Mouse (Mus musculus): Measurements from ENCODE around the gene Cyba. TPM values are rescaled to one million over a fixed set of nuclear protein-coding genes. Genes with fewer than 3 reads are reported as not detected.

Cyba gene
- total and polyA plus RNA-seq, 3 experiments: 450 to 1,119 (median 848) TPM

DNA sequence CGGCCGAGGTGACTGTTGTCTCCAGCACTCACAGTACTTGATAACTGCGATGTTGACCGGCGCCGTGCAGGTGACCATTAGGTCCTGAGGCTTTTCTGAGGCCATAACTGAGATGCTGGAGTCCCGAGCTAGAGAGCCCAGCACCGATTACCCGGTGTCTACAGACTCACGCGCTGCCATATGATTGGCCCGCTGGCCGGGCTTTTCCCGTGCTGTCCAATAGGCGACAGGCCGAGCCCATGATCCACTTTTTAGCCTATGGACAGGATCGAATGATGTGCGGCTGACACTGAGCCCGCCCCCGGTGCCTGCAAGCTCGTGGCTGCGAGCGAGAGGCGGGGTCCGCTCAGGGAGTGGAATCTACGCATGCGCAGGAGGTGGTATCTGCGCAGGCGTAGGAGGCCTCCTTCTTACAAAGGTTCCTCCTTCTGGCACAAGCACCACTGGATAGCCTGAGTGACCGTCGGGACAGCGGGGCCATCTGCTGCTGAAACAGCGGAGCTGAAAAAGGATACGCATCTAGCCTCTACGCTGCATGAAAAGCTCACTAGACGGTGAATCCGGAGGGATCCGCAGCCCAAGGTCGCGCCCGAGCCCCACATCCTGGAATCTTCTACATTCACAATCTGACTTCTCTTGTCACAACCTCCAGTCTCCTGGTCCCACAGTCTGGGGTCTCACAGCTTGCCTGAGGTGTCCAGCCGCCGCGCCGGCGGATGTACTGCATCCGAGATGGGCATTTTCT, 10.7 kb upstream of the Cyba start, which contains the start of gene Mvd (continued):
- TF ChIP-seq CHD2 (IDR thresholded peaks at IDR 0.05; ENCODE audit: low read length) (0 out of 2 replicates have a peak, but pooled peaks have one; percentile 33), BHLHE40 (IDR thresholded peaks at IDR 0.05; ENCODE audit: low read depth, low read length) (0 out of 2 replicates have a peak, but pooled peaks have one; percentile 4), RCOR1 (conservative IDR thresholded peaks at IDR 0.05; ENCODE audit: low read depth, low read length) (no peak), ZNF384 (IDR thresholded peaks at IDR 0.05; ENCODE audit: low read depth, low read length) (no peak), JUND (conservative IDR thresholded peaks at IDR 0.05; ENCODE audit: low read depth, low read length) (no peak), POLR2AphosphoS2 (IDR thresholded peaks at IDR 0.05; ENCODE audit: low read depth, low read length) (peak; percentile 89), POLR2A (IDR thresholded peaks at IDR 0.05; ENCODE audit: low read depth, low read length) (peak; percentile 93), ETS1 (conservative IDR thresholded peaks at IDR 0.05; ENCODE audit: low read depth, low read length) (no peak; the same call in 1 of the 2 replicates), MAFK (IDR thresholded peaks at IDR 0.05; ENCODE audit: insufficient replicate concordance, low read length) (no peak)

- no peak for DNase-seq (ENCODE audit: extremely low read depth)
- H3K4me1 ChIP-seq (ENCODE audit: control insufficient read depth in 1 of 2, insufficient read depth in 2 of 2): peaks cover 4 to 43% of the 10 kb centered on the region in 2 experiments; a peak in 3 of 4 replicates
- peaks cover 4% of the 10 kb centered on the region for H3K9me3 ChIP-seq (replicated peaks; ENCODE audit: low read length)
- H3K4me2 ChIP-seq (ENCODE audit: insufficient read depth, low read depth, poor library complexity, severe bottlenecking): peak overlapping the region; percentile 89
- dilution Hi-C loops (cut with MboI; ENCODE audit: extremely low pct_ligation_motif_present, extremely low pct_unique_long_range_greater_than_20kb, low sequenced_read_pairs): no loop called here
- H3K27me3 ChIP-seq (replicated peaks): no peaks in the 10 kb centered on the region
- peak overlapping the region; percentile 74 to 81 (median 75) for H3K4me3 ChIP-seq (replicated peaks in 1 of 3; ENCODE audit: low read depth in 2 of 3, low read length in 2 of 3, poor library complexity in 1 of 3)
- in situ Hi-C loops (cut with MboI; ENCODE audit: low pct_ligation_motif_present, low pct_unique_long_range_greater_than_20kb, low sequenced_read_pairs): loop anchor here (25.0 kb wide), 1 partner anchor 855 kb away; the partner anchor contains the start of genes Fbxo31 and Map1lc3b
- peaks cover 21 to 37% of the 10 kb centered on the region in 2 experiments for H3K36me3 ChIP-seq (replicated peaks in 1 of 2; ENCODE audit: control insufficient read depth in 1 of 2, insufficient read depth in 1 of 2, low read length in 1 of 2)
- no peak overlapping the region for H3K27ac ChIP-seq (ENCODE audit: insufficient read depth, low read depth)
- TF ChIP-seq CHD1 (IDR thresholded peaks at IDR 0.05; ENCODE audit: low read depth, low read length) (no peak), KAT2A (IDR thresholded peaks at IDR 0.05; ENCODE audit: insufficient replicate concordance, low read length) (no peak), MAX (IDR thresholded peaks at IDR 0.05; ENCODE audit: low read length) (no peak), MYC (IDR thresholded peaks at IDR 0.05; ENCODE audit: low read depth, low read length) (no peak), CTCF (conservative IDR thresholded peaks at IDR 0.05 in 1 of 2, IDR thresholded peaks at IDR 0.05 in 1 of 2; ENCODE audit: low read depth in 2 of 2, low read length in 2 of 2) (no peak), RAD21 (IDR thresholded peaks at IDR 0.05; ENCODE audit: low read depth, low read length) (no peak), POLR2AphosphoS2 (IDR thresholded peaks at IDR 0.05; ENCODE audit: low read depth, low read length) (no peak)
- H3K9ac ChIP-seq (ENCODE audit: insufficient read depth, low read depth): peak overlapping the region; percentile 61
- H3K79me2 ChIP-seq (replicated peaks; ENCODE audit: control insufficient read depth, extremely low read depth, insufficient read depth, poor library complexity, severe bottlenecking): no peaks in the 10 kb centered on the region
Observed at GRCm38 (mm10) chr8:122442781-122443180, 10.1 kb upstream of the Cyba start.

DNA sequence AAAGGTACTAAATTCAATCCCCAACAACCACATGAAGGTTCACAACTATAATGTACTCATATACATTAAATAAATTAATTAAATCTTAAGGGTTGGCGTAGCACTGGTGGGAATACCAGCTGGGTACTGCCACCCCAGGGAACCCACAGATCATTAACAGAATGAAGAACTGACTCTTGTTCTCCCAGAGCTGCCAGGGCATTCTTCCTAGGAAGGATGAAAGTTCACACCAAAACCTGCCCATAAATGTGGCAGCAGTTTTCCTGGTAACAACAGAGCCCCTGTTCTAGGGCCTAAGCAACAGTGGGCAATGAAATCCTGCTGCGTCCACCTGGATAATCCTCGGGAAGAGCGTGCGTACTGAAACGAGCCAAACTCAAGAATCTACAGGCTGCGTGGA, 9.6 kb upstream of the Cyba start:
- dilution Hi-C loops (cut with MboI; ENCODE audit: extremely low pct_ligation_motif_present, extremely low pct_unique_long_range_greater_than_20kb, low sequenced_read_pairs) (no loop called here), in situ Hi-C loops (cut with MboI; ENCODE audit: low pct_ligation_motif_present, low pct_unique_long_range_greater_than_20kb, low sequenced_read_pairs) (loop anchor here (25.0 kb wide), 1 partner anchor 855 kb away; the partner anchor contains the start of genes Fbxo31 and Map1lc3b)
- no peaks in the 10 kb centered on the region for H3K79me2 ChIP-seq (replicated peaks; ENCODE audit: control insufficient read depth, extremely low read depth, insufficient read depth, poor library complexity, severe bottlenecking)
- peaks cover 4 to 47% of the 10 kb centered on the region in 2 experiments; a peak in 3 of 4 replicates for H3K4me1 ChIP-seq (ENCODE audit: control insufficient read depth in 1 of 2, insufficient read depth in 2 of 2)
- TF ChIP-seq POLR2A (IDR thresholded peaks at IDR 0.05; ENCODE audit: low read depth, low read length) (no peak), SIN3A (IDR thresholded peaks at IDR 0.05; ENCODE audit: low read length) (no peak), MAX (IDR thresholded peaks at IDR 0.05; ENCODE audit: low read length) (no peak), KAT2A (IDR thresholded peaks at IDR 0.05; ENCODE audit: insufficient replicate concordance, low read length) (no peak), GABPA (IDR thresholded peaks at IDR 0.05; ENCODE audit: insufficient replicate concordance, low read depth, low read length) (no peak)
- peak overlapping the region; percentile 61 for H3K9ac ChIP-seq (ENCODE audit: insufficient read depth, low read depth)
- peaks cover 25 to 41% of the 10 kb centered on the region in 2 experiments for H3K36me3 ChIP-seq (replicated peaks in 1 of 2; ENCODE audit: control insufficient read depth in 1 of 2, insufficient read depth in 1 of 2, low read length in 1 of 2)
- H3K27me3 ChIP-seq (replicated peaks): no peaks in the 10 kb centered on the region
- DNase-seq (ENCODE audit: extremely low read depth): no peak
- peak overlapping the region; percentile 89 for H3K4me2 ChIP-seq (ENCODE audit: insufficient read depth, low read depth, poor library complexity, severe bottlenecking)
- peak overlapping the region; percentile 74 to 81 (median 75) for H3K4me3 ChIP-seq (replicated peaks in 1 of 3; ENCODE audit: low read depth in 2 of 3, low read length in 2 of 3, poor library complexity in 1 of 3)
- H3K27ac ChIP-seq (ENCODE audit: insufficient read depth, low read depth): no peak overlapping the region
- H3K9me3 ChIP-seq (replicated peaks; ENCODE audit: low read length): peaks cover 4% of the 10 kb centered on the region

All from CH12.LX (cell line).